Comparison of ENCODE assay signal across 1 mouse cellular context in the genomic region with DNA sequence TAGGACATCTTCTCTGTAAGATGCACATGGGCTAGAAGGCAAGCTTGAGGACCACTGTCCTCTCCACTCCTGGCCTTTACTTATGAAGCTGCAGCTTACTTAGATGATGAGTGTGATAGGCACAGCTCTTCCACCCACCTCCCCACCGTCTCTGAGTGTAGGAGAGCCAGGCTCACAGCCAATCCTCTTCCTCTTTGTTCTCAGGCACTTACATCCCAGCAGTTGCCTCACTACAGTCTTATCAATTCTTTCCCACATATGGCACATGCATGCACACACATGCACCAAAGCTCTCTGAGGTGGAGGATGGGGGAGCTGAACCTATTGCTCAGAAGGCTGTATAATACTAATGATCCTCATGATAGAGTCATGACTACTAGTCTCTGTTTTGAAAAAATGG.
TF ChIP-seq lines count a peak whose summit lies in the region.

No protein-coding gene starts in this region.

TF ChIP-seq in MEL, 35 proteins besides CTCF, POLR2A, EP300 and RAD21 (continued from another document):
- TF ChIP-seq USF1 (IDR thresholded peaks at IDR 0.05; ENCODE audit: low read depth, low read length) (no peak), HCFC1 (IDR thresholded peaks at IDR 0.05; ENCODE audit: low read depth, low read length) (0 out of 2 replicates have a peak, but pooled peaks have one; percentile 13), TBP (IDR thresholded peaks at IDR 0.05; ENCODE audit: low read depth, low read length) (no peak), TAL1 (IDR thresholded peaks at IDR 0.05; ENCODE audit: low read length) (no peak), MXI1 (IDR thresholded peaks at IDR 0.05; ENCODE audit: low read depth, low read length) (peak; percentile 40; the same call in 1 of the 2 replicates), USF2 (IDR thresholded peaks at IDR 0.05; ENCODE audit: borderline replicate concordance in 1 of 2, insufficient read depth in 1 of 2, low read depth in 1 of 2, low read length in 2 of 2) (no peak), CHD1 (IDR thresholded peaks at IDR 0.05; ENCODE audit: low read depth, low read length) (no peak), JUND (IDR thresholded peaks at IDR 0.05; ENCODE audit: low read depth, low read length) (no peak), ZNF384 (IDR thresholded peaks at IDR 0.05; ENCODE audit: low read depth, low read length) (no peak), GATA1 (IDR thresholded peaks at IDR 0.05; ENCODE audit: low read depth, low read length) (no peak; the same call in 1 of the 2 replicates), BHLHE40 (IDR thresholded peaks at IDR 0.05; ENCODE audit: borderline replicate concordance, low read depth, low read length) (peak; percentile 56; the same call in 1 of the 2 replicates), NRF1 (IDR thresholded peaks at IDR 0.05; ENCODE audit: insufficient read depth, low read depth, low read length, poor library complexity, severe bottlenecking) (no peak), CHD2 (IDR thresholded peaks at IDR 0.05; ENCODE audit: low read length) (no peak), MAZ (IDR thresholded peaks at IDR 0.05; ENCODE audit: low read depth, low read length) (0 out of 2 replicates have a peak, but pooled peaks have one; percentile 35), NELFE (IDR thresholded peaks at IDR 0.05; ENCODE audit: low read depth, low read length) (peak; percentile 25; the same call in 1 of the 2 replicates), SIN3A (IDR thresholded peaks at IDR 0.05; ENCODE audit: low read length) (0 out of 2 replicates have a peak, but pooled peaks have one; percentile 36), POLR2AphosphoS5 (IDR thresholded peaks at IDR 0.05; ENCODE audit: borderline replicate concordance, low read depth, low read length) (no peak), SMC3 (IDR thresholded peaks at IDR 0.05; ENCODE audit: low read depth, low read length) (no peak), POLR2AphosphoS2 (IDR thresholded peaks at IDR 0.05; ENCODE audit: low read length) (no peak), MAX (IDR thresholded peaks at IDR 0.05; ENCODE audit: low read length) (no peak; the same call in 1 of the 2 replicates), KAT2A (conservative IDR thresholded peaks at IDR 0.05; ENCODE audit: low read depth, low read length) (no peak), ZC3H11A (IDR thresholded peaks at IDR 0.05; ENCODE audit: low read depth, low read length) (no peak), GABPA (IDR thresholded peaks at IDR 0.05; ENCODE audit: low read depth, low read length) (no peak), RCOR1 (IDR thresholded peaks at IDR 0.05; ENCODE audit: low read depth, low read length) (no peak), MYC (IDR thresholded peaks at IDR 0.05; ENCODE audit: low read depth, low read length) (0 out of 2 replicates have a peak, but pooled peaks have one; percentile 37)
